Mouse (Mus musculus) thymus, postnatal 25 days (tissue): ENCODE data around the gene Meltf.
"Not testable (repeated sequence)": the region's sequence is repeated elsewhere in the genome, so short reads cannot be mapped to it uniquely, and the experiment has no call there.

Experiments
- DNase-seq: peaks from one replicate; pipeline ENCODE4 v3.0.0; 2022

The Meltf gene

GRCm38 (mm10) chr16:31935091-31935979 lies 56.7 kb downstream of the Meltf start:
- no peak for DNase-seq

GRCm38 (mm10) chr16:31936568-31936967 lies 58.0 kb downstream of the Meltf start:
- no peak for DNase-seq

GRCm38 (mm10) chr16:31938856-31939255 lies 60.2 kb downstream of the Meltf start:
- DNase-seq, result no peak

- no peak for DNase-seq
Observed at GRCm38 (mm10) chr16:31940586-31940985, 62.0 kb downstream of the Meltf start.

GRCm38 (mm10) chr16:31943980-31944379 lies 65.4 kb downstream of the Meltf start:
- DNase-seq, result peak; percentile 82

- no peak for DNase-seq
Observed at GRCm38 (mm10) chr16:31944698-31945255, 66.2 kb downstream of the Meltf start.

- DNase-seq, result no peak
Observed at GRCm38 (mm10) chr16:31945372-31945771, 66.8 kb downstream of the Meltf start.

GRCm38 (mm10) chr16:31945986-31946385 lies 67.4 kb downstream of the Meltf start:
- DNase-seq, result not testable (repeated sequence)

- no peak for DNase-seq
Observed at GRCm38 (mm10) chr16:31947333-31947732, 68.7 kb downstream of the Meltf start.

- DNase-seq, result peak; percentile 7
Observed at GRCm38 (mm10) chr16:31947901-31948316, 69.3 kb downstream of the Meltf start.

GRCm38 (mm10) chr16:31948345-31948774 lies 69.8 kb downstream of the Meltf start, which contains the start of the genes 0610012G03Rik and Ncbp2:
0610012G03Rik (minus strand) TSS chr16:31948494.
Ncbp2 (plus strand) TSS chr16:31948513.
- peak; percentile 96 for DNase-seq
